Mouse (Mus musculus): Measurements from ENCODE around the gene D630039A03Rik.

GRCm38 (mm10) chr4:57888246-57888645 lies 27.9 kb downstream of the D630039A03Rik start:
- TF ChIP-seq ZNF384 (IDR thresholded peaks at IDR 0.05; ENCODE audit: low read depth, low read length) (no peak), MAFK (IDR thresholded peaks at IDR 0.05; ENCODE audit: insufficient read depth, low read depth, low read length) (no peak), HCFC1 (IDR thresholded peaks at IDR 0.05; ENCODE audit: borderline replicate concordance, insufficient read depth, low read length) (no peak), CHD2 (IDR thresholded peaks at IDR 0.05; ENCODE audit: low read depth, low read length) (no peak)
